Mouse (Mus musculus): ENCODE data around the gene Mon2. TPM values are rescaled to one million over a fixed set of nuclear protein-coding genes. Genes with fewer than 3 reads are reported as not detected.
A peak's percentile ranks its signal among the peaks of the same experiment; 100 is the strongest.

Mon2 gene
- total RNA-seq, 2 experiments from 2014 or later, result 63.0 to 70.4 TPM

DNA sequence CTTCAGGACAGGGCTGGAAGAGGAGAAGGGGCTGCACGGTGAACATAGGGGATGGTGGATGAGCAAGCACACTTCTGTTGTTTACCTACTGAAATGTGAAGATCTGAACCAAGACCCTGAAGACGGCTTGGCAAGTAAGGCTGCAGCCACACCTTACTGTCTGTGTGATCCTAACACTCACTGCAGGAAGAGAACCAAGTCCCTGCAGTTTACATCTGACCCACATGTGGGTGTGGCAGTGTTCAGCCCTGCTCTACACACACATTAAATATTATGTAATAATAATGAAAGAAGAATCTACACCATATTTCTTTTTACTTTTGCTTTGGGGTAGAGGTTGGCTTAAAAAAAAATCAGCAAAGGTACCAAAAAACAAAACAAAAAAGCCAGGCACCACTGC, 78.5 kb downstream of the Mon2 start:
- DNase-seq (ENCODE audit: low spot score in 2 of 2), result no peak

DNA sequence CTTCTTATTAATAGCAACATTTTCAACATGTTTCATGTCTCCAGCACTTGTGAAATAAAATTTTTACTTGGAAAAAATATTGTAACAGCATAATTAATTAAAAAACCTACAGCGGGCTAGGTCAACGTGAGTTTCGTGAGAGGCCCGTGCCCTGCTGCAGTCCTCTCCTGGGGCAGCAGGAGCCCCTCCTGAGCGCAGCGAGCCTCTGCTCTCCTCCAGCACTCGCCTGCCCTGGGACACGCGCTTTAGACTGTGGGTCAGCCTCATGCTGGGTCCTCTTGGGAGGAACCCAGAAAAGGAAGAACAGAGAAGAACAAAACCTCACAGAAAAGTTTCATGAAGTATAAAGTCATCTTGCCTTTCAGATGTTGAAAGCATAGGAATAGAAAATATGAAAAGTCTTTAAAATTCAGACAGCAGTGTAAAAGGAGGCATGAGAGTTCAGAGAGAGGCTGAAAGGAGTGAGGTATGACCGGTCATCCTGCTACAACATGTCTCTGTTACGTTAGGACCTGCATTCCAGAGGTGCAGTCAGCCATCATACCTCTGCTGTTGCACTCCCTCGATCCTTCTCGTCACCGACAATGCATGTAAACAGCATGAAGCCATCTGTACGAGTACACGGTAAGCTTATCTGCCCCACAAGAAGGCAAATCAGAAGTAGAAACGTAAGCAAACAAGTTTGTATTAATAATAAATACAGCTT, 81.8 kb downstream of the Mon2 start:
- no peak for DNase-seq (ENCODE audit: low spot score in 2 of 2)

DNA sequence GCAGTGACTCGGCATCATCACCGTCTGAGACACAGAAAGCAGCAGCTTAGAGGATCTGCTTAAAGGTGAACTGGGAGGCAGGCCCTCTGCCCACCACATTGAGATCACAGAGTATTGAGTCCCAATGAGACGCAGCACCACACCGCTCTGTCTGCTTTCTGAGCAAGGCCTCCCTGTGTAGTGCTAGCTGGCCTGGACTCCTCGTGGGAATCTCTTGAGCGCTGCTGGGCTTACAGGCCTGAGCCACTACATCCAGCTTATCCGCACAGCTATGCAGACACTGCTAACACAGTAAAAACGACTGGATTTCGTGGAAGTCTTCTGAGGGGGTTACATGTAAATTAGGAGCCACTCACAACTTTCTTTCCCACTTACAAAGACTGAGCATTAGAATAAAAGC, 84.7 kb downstream of the Mon2 start:
- DNase-seq (ENCODE audit: low spot score in 2 of 2), result no peak

DNA sequence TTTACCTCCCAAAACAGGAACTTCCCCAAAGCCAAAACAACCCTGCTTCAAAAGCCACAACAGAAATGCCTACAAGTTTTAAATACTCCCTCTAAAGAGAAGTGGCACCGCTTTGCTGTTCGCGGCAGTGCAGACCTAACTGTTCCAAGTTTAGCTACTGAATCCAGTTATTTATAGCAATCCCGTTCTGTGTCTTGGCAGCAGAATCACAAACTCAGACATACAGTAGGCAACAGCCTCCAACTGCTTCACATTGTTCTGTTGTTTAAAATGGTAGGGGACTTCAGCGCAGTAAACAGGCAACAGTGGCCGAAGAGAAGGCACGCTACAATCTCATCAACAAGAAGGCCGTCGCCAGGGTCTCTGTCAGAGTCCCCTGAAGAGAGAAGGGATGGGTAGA, 85.3 kb downstream of the Mon2 start:
- DNase-seq (ENCODE audit: low spot score in 2 of 2), result no peak

DNA sequence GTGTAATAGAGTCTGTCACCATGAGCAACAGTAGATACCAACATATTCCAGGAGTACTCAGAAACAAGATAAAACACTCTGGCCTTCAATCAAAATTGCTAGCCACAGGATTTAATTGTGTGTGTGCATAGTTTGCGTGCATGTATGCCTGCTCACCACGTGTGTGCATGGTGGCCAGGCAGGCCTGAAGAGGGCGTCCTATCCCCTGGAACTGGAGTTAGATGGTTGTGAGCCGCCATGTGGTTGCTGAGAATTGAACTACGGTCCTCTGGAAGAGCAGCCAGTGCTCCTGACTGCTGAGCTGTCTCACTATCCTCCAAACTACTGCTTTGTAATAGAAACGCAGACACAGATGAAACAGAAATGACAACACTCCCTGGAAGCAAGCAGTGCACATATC, 85.7 kb downstream of the Mon2 start:
- DNase-seq (ENCODE audit: low spot score in 2 of 2), result no peak

DNA sequence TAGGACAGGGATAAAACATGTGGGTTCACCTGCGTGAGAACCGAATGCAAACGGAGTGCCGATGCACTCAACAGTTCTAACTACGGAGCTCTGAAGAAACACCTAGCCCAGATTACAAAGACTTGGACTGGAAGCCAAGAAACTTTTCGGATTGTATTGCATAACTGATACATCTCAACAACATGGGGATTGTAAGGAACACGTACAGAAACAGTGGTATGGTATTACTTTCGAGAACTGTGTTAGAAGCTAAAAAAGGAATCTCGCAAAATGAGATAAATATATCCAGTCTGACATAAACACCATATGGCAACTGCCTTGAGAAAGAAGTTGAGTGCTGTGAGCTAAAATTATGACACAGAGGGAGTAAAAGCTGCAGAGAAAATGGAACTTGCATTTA, 86.4 kb downstream of the Mon2 start:
- no peak for DNase-seq (ENCODE audit: low spot score in 2 of 2)

DNA sequence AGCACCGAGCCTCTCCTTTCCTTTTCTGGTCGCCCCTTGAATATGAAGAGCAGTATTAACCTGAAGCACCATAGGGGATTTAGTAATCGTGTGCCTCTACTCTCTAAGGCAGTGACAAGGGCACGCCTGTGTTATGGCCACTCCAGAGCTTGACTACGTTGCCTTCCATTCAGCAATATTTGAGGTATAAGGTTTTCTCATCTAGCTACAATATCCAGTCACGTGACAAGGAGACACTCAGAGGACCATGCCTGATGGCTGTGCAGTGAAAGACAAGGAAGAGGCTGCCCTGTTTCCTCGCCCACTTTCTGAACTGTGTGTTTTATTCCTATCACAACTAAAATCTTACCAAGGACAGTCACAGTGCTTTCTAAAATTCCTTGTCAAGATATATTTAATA, 87.9 kb downstream of the Mon2 start:
- no peak for DNase-seq (ENCODE audit: low spot score in 2 of 2)

DNA sequence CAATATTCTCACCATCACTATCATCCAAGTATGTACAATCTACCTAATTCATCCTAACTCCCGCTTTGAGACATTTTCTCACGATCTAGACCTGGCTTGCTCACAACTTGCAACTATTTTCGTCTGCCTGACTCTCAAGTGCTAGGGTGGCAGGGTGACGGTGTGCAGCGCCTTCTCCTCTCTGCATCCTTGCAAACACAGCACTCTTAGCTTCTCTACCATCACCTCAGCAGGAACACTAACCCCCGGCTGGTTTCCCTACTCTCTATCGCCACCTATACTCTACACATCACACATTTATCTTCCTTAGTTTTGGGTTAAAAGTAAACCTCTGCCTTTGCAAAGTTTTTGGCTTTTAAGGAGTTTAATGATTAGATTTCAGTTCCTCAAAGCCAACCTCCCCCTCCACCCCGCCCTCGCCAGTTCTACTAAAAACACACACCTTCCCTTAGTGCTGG, 88.6 kb downstream of the Mon2 start:
- peak in 1 of 2 experiments; percentile 55 for DNase-seq (ENCODE audit: low spot score in 2 of 2)

DNA sequence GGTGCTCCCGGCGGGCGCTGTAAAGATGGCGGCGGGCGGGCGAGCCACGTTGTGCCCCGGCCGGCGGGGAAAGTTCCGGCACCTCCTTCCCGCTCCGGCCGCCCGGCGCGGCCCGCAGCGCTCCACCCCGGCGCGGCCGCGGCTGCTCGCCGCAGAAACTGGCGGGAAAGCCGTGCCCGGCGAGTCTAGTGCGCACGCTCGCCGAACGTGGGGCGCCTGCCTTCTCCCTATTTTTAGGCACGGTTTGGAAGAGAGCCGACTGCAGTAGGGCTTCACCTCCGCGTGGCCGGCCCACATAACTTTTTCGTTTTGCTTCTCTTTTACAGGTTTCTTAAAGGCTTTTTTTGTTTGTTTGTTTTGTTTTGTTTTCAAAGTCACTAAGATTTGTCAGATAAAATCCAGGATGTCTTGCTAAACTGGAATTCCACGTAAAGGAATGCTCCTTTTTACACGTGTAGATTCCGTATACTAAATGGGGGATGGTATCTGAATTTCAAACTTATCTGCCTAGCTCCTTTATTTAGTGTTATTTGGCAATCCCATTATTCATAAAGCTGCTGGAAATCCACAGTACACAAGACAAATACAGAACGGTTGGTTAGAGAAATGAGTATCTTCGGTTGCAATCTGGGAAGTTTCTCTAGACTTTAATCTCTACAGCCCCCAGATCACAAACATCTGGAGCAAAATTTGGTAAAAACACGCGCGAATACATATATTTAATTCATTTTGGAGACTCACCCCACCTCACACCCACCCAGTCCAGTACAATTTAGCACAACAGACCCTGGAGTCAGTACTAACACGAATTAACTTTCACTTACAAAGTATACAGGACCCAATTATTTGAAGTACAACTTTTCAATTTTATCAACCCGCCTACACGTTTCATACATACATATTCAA, 89.7 kb downstream of the Mon2 start:
- DNase-seq (ENCODE audit: low spot score in 2 of 2), result peak; percentile 68 to 79

DNA sequence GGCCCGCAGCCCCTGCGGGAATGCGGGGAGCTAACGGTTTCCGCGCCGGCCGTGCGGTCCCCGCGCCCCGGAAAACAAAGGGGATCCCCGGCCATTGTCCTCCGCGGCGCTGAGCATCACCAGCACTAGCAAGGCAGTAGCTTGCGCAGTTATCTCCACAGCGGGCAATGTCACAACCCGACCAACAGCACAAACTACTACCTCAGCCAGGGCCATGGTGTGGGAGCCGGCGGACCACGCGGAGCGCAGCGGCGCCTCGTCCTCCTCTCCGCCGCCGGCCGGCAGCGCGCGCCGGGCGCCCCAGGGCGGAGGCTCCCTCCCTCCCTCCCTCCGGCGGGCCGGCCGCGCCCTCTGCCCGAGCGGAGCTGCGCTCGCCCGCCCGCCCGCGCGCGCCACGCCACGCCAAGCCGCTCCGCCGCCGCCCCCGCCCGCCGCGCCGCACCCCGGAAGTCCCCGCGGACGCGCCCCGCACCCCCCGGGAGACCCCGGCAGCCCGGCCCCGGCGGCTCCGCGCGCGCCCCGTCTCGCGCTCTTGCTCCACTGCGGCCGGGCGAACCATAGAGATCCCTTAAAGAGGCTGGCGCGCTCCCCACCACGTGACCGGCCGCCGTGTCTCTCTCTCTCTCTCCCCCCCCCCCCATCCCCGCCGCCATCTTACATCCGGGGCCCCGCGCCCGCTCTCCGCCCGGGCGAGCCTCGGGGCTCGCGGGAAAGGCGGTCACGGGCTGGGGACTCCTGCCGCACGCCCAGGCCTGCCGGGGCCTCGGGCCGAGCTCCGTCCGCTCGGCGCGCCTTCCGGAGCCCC, 90.6 kb downstream of the Mon2 start:
- peak; percentile 83 to 87 for DNase-seq (ENCODE audit: low spot score in 2 of 2)

DNA sequence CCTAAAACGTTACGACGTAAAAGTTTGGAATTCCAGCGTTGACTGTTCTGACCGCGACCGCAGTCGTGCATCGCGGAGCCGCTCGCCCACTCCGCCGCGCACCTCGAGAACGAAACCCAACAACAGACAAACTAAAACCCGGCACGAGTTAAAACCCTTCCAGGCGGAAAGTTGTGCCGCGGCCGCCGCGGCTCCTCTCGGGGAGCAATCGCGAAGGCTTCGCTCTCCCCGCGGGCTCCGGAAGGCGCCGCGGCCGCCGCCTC, 91.1 kb downstream of the Mon2 start:
- DNase-seq (ENCODE audit: low spot score in 2 of 2), result peak in 1 of 2 experiments; percentile 56

DNA sequence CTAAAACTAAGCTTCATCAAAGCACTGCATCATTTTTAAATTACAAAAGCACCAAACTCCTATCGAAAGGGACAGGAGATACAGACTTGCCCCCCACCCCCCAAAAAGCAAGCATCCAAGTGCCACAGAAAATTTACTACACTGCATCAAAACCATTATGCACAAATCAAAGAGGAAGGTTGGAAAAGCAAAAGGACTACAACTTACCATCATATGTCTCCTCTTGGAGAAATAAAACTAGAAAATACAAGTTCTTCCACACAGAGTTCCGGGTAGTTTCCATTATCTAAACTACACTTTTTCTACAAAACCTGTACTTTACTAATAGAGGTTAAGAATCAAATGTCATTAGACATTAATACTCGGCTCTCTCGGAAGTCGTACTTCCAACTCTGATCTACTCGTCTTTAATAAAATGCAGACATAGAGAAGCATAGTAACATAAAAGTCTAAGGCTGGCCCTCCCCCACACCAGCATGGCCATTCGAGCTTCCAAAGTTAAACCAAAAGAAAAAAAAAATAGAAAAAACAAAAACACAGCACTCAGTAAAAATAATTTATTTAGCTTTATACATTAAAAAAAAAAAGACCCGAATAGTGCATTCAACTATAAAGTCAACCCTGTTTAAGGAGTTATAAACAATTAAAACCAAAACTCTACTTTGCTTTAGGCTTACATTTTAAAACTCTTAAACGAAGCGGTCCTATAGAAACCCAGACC, 91.6 kb downstream of the Mon2 start:
- DNase-seq (ENCODE audit: low spot score in 2 of 2), result no peak

DNA sequence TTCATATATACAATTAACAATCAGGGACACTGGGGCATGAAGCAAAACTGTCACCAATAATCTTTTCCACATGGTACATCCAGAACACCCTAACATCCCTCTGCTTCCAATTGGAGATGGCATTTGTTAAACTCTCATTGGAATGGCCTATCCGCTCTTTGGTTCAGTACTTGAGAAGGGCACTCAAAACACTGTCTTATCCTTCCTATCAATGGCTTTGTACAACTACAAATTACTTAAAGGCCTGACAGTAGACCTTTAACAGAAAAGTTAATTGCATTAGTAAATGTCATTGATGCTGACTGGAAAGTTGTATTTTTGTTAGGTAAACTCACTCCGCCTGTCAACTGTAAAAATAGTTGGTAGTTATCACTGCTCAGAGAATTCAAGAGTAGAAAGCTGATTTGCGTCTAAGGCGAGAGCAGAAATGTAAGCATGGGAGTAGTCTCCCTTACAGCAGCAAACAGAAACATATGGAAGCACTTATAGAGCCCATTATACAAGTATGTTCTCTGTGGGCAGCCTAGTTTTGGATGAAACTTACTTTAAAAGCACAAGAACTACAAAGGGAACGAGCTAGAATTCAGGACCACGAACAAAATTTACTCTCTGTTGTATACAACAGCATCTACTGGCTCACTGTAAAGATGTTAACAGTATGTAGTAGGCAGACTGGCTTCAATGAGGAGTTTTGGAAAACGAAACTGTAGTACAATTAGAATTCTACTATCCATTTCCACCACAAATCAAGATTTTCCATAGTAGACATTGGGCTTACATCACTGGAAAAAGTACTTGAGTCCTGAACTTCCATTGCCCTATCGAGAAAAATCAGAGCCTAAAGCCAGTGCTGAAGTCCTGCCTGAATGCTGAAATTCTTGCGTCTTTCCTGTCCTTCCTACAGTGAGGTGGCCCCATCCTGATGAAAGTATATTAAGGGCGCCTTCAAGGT, 92.5 kb downstream of the Mon2 start:
- no peak for DNase-seq (ENCODE audit: low spot score in 2 of 2)

DNA sequence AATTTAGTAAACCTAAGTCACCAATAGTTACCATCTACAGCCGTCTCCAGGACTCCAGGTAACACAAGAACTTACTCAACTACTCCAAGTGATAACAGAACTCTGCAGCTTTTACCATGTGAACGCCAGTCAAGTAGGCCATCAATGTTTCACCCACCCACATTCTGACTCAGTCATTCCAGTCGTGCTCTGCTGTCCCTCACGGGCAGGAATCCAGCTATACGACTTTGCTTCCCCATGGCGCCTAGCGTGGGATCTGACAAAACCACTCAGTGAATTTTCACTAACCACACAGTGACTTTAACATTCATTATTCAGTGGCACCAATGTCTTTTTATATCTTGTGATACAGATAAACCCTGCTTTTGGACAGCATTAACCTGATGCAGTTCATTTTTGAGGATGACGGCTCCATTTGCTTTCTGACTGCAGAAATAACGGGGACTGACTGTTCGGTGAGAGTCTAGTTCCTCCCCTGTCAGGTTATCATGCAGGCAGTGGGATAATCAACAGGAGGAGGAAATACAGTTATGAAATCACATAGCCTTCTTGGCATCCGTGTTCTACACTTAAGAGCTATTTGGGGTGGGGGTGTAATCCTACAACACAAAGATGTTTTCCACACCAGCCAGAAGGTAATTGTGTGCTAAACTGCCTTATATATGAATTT, 93.3 kb downstream of the Mon2 start:
- DNase-seq (ENCODE audit: low spot score in 2 of 2), result no peak

DNA sequence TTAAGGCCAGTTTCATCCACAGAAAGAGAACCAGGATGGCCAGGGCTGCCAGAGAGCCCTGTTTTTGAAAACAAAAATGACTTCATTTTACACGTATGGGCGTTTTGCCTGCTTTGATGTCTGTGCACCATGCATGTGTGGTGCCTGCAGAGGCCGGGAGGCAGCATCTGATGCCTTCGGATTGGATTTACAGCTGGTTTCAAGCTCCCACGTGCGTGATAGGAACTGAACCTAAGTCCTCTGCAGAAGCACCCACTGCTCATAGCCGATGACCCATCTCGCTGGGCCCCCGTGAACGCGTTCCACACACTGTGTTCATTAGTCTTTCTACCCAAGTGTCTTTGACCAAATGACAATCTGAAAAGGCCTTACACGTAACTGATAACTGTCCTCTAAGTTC, 96.2 kb downstream of the Mon2 start:
- no peak for DNase-seq (ENCODE audit: low spot score in 2 of 2)

DNA sequence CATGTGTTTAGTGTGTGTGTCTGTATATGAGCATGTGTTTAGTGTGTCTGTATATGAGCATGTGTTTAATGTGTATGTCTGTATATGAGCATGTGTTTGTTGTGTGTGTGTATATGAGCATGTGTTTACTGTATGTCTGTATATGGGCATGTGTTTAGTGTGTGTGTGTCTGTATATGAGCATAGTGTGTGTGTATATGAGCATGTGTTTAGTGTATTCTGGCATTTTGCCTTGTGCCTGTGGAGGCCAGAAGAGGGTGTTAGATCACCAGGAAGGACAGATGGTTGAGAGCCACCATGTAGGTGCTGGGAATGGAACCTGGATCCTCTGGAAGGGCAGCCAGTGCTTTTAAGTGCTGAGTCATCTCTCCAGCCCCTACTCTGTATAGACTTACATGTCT, 96.9 kb downstream of the Mon2 start:
- no peak for DNase-seq (ENCODE audit: low spot score in 2 of 2)

DNA sequence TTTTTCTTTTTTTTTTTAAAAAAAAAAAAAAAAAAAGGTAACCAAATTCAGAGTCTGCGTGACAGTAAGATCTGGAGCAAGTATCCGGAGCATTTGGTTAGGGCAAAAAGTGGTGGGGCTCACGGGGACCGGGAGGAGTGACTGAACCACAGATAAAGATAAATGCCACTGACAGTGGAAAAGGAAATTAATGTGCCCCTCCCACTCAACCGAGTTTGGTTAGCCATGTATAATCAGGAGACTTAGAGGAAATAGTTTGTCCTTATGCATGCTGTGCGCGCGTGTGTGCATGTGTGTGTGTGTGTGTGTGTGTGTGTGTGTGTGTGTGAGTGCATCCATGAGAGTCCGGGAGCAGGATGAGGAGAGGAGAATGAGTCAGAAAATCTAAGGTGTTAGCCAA, 100.3 kb downstream of the Mon2 start:
- DNase-seq (ENCODE audit: low spot score in 2 of 2), result no peak

DNA sequence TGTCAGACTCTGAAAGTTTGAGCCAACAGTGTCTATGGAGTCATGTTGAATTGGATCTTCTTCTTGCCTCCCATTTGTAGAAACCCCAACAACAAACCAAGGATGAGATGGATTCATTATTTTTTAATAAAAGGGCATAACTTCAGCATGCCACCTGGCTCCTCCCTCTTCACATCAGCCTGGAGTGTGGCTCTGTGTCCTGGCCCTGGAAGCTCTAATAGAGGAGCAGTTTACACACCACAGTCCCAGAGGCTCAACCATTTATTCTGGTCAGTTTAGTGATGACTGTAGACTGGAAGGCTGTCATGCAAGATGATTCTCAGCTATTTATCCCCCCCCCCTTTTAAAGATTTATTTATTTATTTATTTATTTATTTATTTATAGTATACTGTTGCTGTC, 103.1 kb downstream of the Mon2 start:
- no peak for DNase-seq (ENCODE audit: low spot score in 2 of 2)

DNA sequence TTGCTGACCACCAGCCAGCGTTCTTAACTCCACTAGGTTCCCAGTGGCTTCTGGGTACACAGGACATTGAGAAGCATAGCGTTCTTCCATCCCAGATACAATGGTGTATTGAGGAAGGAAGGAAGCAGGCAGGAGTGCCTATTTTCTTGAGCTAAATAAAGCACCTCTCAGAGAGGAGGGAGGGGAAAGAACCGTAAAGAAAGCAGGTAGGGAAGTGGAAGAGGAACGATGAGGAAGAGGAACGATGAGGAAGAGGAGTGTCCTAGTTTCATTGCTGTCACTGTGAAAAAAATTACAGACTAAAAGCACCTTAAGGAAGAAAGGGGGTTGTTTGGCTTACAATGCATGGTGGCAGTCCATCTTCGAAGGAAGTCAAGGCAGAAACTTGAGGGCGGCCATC, 106.1 kb downstream of the Mon2 start:
- no peak for DNase-seq (ENCODE audit: low spot score in 2 of 2)

DNA sequence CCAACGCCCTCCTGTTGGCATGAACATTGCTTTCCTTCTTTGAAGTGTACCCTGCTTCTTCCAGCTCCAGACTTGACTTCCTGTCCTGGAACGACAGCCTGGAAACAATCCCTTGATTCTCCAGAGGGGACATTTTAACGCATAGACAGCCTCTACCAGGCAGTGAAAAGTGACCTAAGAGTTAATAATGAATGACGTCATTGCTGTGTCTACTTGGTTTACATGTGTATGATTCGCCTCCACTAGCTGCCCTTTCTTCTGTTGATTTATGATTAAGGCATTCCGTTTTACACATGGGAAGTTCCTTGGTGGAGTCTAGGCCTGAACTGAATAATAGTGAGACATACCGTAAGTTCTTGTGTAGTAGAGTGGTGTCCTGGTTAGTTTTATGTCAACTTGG, 109.9 kb downstream of the Mon2 start:
- no peak for DNase-seq (ENCODE audit: low spot score in 2 of 2)

All from gastrocnemius, postnatal 4 days (tissue).